Mouse (Mus musculus): ENCODE data around the gene Olfr957. TPM values are rescaled to one million over a fixed set of nuclear protein-coding genes. Genes with fewer than 3 reads are reported as not detected.

The Olfr957 gene
- polyA plus RNA-seq, 1 experiment = not detected

DNA sequence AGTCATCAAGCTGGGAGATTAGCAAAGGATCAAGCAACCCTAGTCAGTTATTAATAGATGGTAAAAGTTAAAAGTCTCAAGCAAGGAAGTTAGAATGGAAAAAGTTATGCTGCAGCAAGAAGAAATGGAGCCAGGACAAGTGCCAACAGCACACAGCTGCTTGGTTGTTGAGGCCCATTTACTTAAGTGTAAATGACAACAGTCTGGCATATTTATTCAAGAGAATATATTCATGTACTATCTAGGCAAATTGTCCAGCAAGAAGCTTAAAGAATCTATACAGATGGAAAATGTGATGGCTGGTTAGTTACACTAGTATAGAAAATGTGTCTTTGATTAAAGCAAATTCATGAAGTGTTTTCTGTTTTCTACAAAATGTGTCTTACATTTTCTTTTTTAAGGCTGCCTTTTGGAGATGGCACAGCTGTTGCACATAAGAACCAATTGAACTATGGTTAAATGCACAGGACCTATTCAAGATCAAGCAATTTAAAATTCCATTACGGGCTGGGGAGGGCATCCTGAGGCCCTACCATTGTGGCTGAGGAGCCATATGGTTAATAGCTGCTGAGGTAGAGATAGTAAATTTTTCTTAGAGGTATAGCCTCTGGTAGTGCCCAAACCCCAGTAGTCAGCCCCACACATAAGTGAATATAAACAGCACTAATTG is 8.1 kb upstream of the Olfr957 start:
- no peak overlapping the region for H3K4me3 ChIP-seq (ENCODE audit: insufficient read depth, poor library complexity, severe bottlenecking)
- no peak overlapping the region for H3ac ChIP-seq (ENCODE audit: control insufficient read depth, insufficient read length, low read depth)
- no peaks in the 10 kb centered on the region for H3K27me3 ChIP-seq (ENCODE audit: control insufficient read depth, insufficient read depth, insufficient read length)
- no peak for TF ChIP-seq CEBPB (IDR thresholded peaks at IDR 0.05; ENCODE audit: low read depth)
- TF ChIP-seq MAX (IDR thresholded peaks at IDR 0.05) = no peak
- TF ChIP-seq CTCF (IDR thresholded peaks at IDR 0.05; ENCODE audit: control insufficient read depth, insufficient read depth, insufficient read length) = no peak
- TF ChIP-seq MYOG (IDR thresholded peaks at IDR 0.05; ENCODE audit: control insufficient read depth, extremely low read depth, insufficient read length) = no peak
- TF ChIP-seq FOSL1 (IDR thresholded peaks at IDR 0.05; ENCODE audit: insufficient read depth, low read length, poor library complexity, severe bottlenecking) = no peak
- TF ChIP-seq USF1 (IDR thresholded peaks at IDR 0.05; ENCODE audit: low read depth) = no peak
- no peak for TF ChIP-seq MYOD1 (IDR thresholded peaks at IDR 0.05; ENCODE audit: control insufficient read depth, insufficient read length, low read depth)
- no peaks in the 10 kb centered on the region for H3K36me3 ChIP-seq (ENCODE audit: control insufficient read depth, insufficient read depth)
- H3K79me2 ChIP-seq (ENCODE audit: control insufficient read depth, insufficient read depth) = no peaks in the 10 kb centered on the region
- no peaks in the 10 kb centered on the region for H3K79me3 ChIP-seq (ENCODE audit: low read depth)

DNA sequence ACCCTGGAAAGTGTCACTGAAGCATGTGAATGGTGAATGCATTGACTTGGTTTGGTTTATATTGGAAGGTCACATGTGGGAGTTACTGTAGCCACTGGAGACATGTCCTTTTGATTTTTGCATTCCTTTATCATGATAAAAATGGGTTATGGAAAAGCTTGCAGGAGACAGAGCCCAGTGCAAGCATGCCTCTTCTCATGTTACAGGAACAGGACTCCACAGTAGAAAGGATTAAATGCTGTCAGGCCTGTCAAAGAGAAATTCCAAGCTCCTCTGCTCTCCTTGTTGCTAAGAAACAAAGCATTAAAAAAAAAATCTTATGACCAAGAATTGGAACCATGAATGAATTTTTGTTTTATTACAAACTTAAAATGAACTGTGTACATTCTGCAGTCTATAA is 3.0 kb upstream of the Olfr957 start:
- Histone ChIP-seq H3K79me2 (ENCODE audit: control insufficient read depth, insufficient read depth) (no peaks in the 10 kb centered on the region), H3K27me3 (ENCODE audit: control insufficient read depth, insufficient read depth, insufficient read length) (no peaks in the 10 kb centered on the region), H3K36me3 (ENCODE audit: control insufficient read depth, insufficient read depth) (no peaks in the 10 kb centered on the region), H3K4me3 (ENCODE audit: insufficient read depth, poor library complexity, severe bottlenecking) (no peak overlapping the region), H3ac (ENCODE audit: control insufficient read depth, insufficient read length, low read depth) (no peak overlapping the region), H3K79me3 (ENCODE audit: low read depth) (no peaks in the 10 kb centered on the region)
- no peak for TF ChIP-seq MAX (IDR thresholded peaks at IDR 0.05)
- no peak for TF ChIP-seq MYOG (IDR thresholded peaks at IDR 0.05; ENCODE audit: control insufficient read depth, extremely low read depth, insufficient read length)
- no peak for TF ChIP-seq USF1 (IDR thresholded peaks at IDR 0.05; ENCODE audit: low read depth)
- TF ChIP-seq CTCF (IDR thresholded peaks at IDR 0.05; ENCODE audit: control insufficient read depth, insufficient read depth, insufficient read length) = no peak
- no peak for TF ChIP-seq FOSL1 (IDR thresholded peaks at IDR 0.05; ENCODE audit: insufficient read depth, low read length, poor library complexity, severe bottlenecking)
- no peak for TF ChIP-seq CEBPB (IDR thresholded peaks at IDR 0.05; ENCODE audit: low read depth)
- TF ChIP-seq MYOD1 (IDR thresholded peaks at IDR 0.05; ENCODE audit: control insufficient read depth, insufficient read length, low read depth) = no peak

DNA sequence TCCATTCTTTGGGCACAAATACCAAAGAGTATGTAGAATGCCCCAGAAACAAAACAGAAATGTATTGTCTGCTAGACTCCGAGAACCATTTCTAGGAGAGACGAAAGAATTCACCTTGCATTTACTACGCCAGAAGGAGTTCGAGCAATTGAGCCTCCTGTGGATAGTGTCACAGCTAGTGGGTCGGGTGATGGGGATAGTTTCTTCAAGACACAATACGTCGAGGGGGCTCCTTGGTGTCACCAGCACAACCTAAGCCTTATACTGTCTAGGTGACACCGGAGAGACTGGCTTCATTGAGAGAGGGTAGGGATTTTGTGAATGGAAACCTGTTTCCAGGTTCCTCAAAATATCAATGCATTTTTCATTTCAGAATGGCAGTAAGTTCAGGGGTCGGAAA is 6.2 kb downstream of the Olfr957 start:
- TF ChIP-seq USF1 (IDR thresholded peaks at IDR 0.05; ENCODE audit: low read depth) (no peak), CTCF (IDR thresholded peaks at IDR 0.05; ENCODE audit: control insufficient read depth, insufficient read depth, insufficient read length) (no peak), MAX (IDR thresholded peaks at IDR 0.05) (no peak), MYOG (IDR thresholded peaks at IDR 0.05; ENCODE audit: control insufficient read depth, extremely low read depth, insufficient read length) (no peak), FOSL1 (IDR thresholded peaks at IDR 0.05; ENCODE audit: insufficient read depth, low read length, poor library complexity, severe bottlenecking) (no peak), MYOD1 (IDR thresholded peaks at IDR 0.05; ENCODE audit: control insufficient read depth, insufficient read length, low read depth) (no peak), CEBPB (IDR thresholded peaks at IDR 0.05; ENCODE audit: low read depth) (no peak)
- no peaks in the 10 kb centered on the region for H3K36me3 ChIP-seq (ENCODE audit: control insufficient read depth, insufficient read depth)
- no peaks in the 10 kb centered on the region for H3K27me3 ChIP-seq (ENCODE audit: control insufficient read depth, insufficient read depth, insufficient read length)
- H3K4me3 ChIP-seq (ENCODE audit: insufficient read depth, poor library complexity, severe bottlenecking) = no peak overlapping the region
- H3K79me3 ChIP-seq (ENCODE audit: low read depth) = no peaks in the 10 kb centered on the region
- H3ac ChIP-seq (ENCODE audit: control insufficient read depth, insufficient read length, low read depth) = no peak overlapping the region
- H3K79me2 ChIP-seq (ENCODE audit: control insufficient read depth, insufficient read depth) = no peaks in the 10 kb centered on the region

DNA sequence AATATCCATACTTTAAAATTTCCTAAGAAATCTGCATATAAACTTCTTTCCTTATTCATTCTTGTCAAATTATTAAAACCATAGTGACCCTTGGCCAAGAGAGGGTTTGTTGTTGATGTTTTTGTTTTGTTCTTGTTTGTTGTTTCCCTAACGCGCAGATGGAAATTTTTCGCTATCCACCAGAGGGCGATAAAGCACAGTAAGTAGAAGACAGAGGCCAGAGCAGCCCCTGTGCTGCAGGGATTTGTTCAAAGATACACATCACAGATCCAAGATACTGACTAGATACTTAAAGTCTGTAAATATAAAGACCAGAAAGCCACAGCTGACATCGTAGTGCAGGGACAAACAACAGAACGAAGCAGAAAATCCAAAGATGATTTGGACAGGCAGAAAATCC is 6.6 kb downstream of the Olfr957 start:
- no peak overlapping the region for H3ac ChIP-seq (ENCODE audit: control insufficient read depth, insufficient read length, low read depth)
- H3K79me2 ChIP-seq (ENCODE audit: control insufficient read depth, insufficient read depth) = no peaks in the 10 kb centered on the region
- TF ChIP-seq FOSL1 (IDR thresholded peaks at IDR 0.05; ENCODE audit: insufficient read depth, low read length, poor library complexity, severe bottlenecking) = no peak
- TF ChIP-seq MYOD1 (IDR thresholded peaks at IDR 0.05; ENCODE audit: control insufficient read depth, insufficient read length, low read depth) = no peak
- no peak for TF ChIP-seq CEBPB (IDR thresholded peaks at IDR 0.05; ENCODE audit: low read depth)
- TF ChIP-seq MAX (IDR thresholded peaks at IDR 0.05) = no peak
- no peak for TF ChIP-seq MYOG (IDR thresholded peaks at IDR 0.05; ENCODE audit: control insufficient read depth, extremely low read depth, insufficient read length)
- no peak overlapping the region for H3K4me3 ChIP-seq (ENCODE audit: insufficient read depth, poor library complexity, severe bottlenecking)
- H3K36me3 ChIP-seq (ENCODE audit: control insufficient read depth, insufficient read depth) = no peaks in the 10 kb centered on the region
- no peaks in the 10 kb centered on the region for H3K79me3 ChIP-seq (ENCODE audit: low read depth)
- H3K27me3 ChIP-seq (ENCODE audit: control insufficient read depth, insufficient read depth, insufficient read length) = no peaks in the 10 kb centered on the region

DNA sequence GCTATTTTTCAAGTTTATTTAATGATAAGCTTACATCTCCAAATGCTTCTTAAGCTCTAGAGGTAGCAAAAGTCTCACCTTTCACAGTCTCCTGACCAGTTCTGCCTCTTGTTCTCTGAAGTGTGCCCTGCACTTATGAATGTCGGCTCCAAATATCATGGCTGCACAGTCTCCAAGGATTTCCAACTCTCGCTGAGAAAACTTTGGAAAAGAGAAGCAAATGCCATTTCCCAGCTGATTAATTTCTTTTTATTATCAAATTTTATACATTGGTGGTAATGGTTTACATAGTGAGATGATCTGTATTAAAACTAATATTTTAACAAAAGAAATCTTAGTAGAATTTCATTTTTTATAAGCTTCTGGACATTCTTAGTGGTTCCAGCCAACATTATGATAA is 21.7 kb downstream of the Olfr957 start, which contains the start of gene Olfr44:
Gene Olfr44, minus strand, starts transcription at position 101 of the 400 bp plus-strand sequence.
- TF ChIP-seq MAX (IDR thresholded peaks at IDR 0.05) (no peak), FOSL1 (IDR thresholded peaks at IDR 0.05; ENCODE audit: insufficient read depth, low read length, poor library complexity, severe bottlenecking) (no peak)
- H3ac ChIP-seq (ENCODE audit: control insufficient read depth, insufficient read length, low read depth) = no peak within 1 kb of the TSS
- no peaks in the 10 kb centered on the region for H3K27me3 ChIP-seq (ENCODE audit: control insufficient read depth, insufficient read depth, insufficient read length)
- H3K4me3 ChIP-seq (ENCODE audit: insufficient read depth, poor library complexity, severe bottlenecking) = no peak within 1 kb of the TSS
- no peaks in the 10 kb centered on the region for H3K79me2 ChIP-seq (ENCODE audit: control insufficient read depth, insufficient read depth)
- no peaks in the 10 kb centered on the region for H3K79me3 ChIP-seq (ENCODE audit: low read depth)
- H3K36me3 ChIP-seq (ENCODE audit: control insufficient read depth, insufficient read depth) = no peaks in the 10 kb centered on the region

DNA sequence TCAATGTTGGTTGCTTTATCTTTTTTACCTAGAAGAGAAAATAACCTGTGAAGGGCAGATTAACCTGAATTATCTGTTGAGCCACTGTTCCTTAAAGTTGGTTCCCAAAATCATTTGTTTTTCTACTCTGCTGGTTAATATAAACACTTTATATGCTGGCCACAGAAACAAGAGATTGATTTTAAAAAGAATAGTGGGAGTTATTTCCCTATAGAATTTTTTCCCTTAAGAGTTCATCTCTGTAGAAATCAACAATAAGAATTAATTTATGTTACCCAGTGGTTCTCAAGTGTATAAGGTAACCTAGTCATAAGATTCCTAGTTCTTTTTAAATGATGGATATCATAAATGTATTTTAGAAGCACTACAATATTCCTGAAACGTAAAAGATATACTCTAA is 43.8 kb downstream of the Olfr957 start, which contains the start of gene Olfr955:
Gene Olfr955, minus strand, starts transcription at position 101 of the 400 bp plus-strand sequence.
- Histone ChIP-seq H3K79me2 (ENCODE audit: control insufficient read depth, insufficient read depth) (no peaks in the 10 kb centered on the region), H3K36me3 (ENCODE audit: control insufficient read depth, insufficient read depth) (no peaks in the 10 kb centered on the region), H3K4me3 (ENCODE audit: insufficient read depth, poor library complexity, severe bottlenecking) (no peak within 1 kb of the TSS), H3K79me3 (ENCODE audit: low read depth) (no peaks in the 10 kb centered on the region), H3K27me3 (ENCODE audit: control insufficient read depth, insufficient read depth, insufficient read length) (no peaks in the 10 kb centered on the region), H3ac (ENCODE audit: control insufficient read depth, insufficient read length, low read depth) (no peak within 1 kb of the TSS)
- TF ChIP-seq CEBPB (IDR thresholded peaks at IDR 0.05; ENCODE audit: low read depth) (no peak), USF1 (IDR thresholded peaks at IDR 0.05; ENCODE audit: low read depth) (no peak), MYOD1 (IDR thresholded peaks at IDR 0.05; ENCODE audit: control insufficient read depth, insufficient read length, low read depth) (no peak), FOSL1 (IDR thresholded peaks at IDR 0.05; ENCODE audit: insufficient read depth, low read length, poor library complexity, severe bottlenecking) (no peak), MAX (IDR thresholded peaks at IDR 0.05) (no peak), CTCF (IDR thresholded peaks at IDR 0.05; ENCODE audit: control insufficient read depth, insufficient read depth, insufficient read length) (no peak), MYOG (IDR thresholded peaks at IDR 0.05; ENCODE audit: control insufficient read depth, extremely low read depth, insufficient read length) (no peak)

All from C2C12 (cell line).